Mouse (Mus musculus): ENCODE results near the gene Ptpre. TPM values are rescaled to one million over a fixed set of nuclear protein-coding genes. Genes with fewer than 3 reads are reported as not detected.

Gene Ptpre
- polyA plus RNA-seq, 1 experiment, result 2.4 TPM

DNA sequence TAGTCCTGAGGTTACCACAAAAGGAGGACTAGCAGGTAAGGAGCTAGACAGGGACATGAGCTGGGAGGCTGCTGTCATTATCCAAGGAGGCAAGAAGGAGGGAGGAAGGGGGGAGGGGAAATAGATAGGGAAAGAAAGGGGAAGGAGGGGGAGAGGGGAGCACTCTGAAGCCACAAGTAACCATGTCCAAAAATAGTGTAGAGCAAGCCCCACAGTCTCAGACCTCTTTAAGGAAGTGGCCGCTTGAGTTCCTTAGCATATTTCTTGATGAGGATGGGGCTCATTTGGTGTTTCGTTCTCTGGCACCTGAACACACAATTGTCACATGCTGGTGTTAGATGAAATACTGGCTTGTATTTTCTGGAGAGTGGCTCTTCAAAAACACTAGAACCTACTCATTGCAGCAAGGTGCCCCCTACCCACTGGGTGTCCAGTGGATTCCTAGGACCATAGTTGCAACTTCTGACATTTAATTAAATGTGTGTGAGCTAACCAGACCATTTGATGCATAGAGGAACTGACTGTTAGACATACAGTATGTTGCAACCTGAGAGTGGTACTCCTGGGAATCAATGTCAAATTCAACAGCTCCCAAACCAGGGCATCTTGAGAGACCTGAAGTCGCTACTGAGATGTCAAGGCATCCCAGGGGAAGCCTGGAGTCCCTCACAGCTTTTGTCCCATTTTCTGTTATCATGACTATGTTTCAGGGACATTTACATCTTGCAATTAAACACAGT lies 19.6 kb downstream of the Ptpre start:
- Histone ChIP-seq H3ac (ENCODE audit: control insufficient read depth, insufficient read length) (no peak overlapping the region), H3K4me2 (ENCODE audit: low read depth) (no peak overlapping the region), H3K4me3 (no peak overlapping the region), H3K27me3 (ENCODE audit: control insufficient read depth, insufficient read depth, insufficient read length) (no peaks in the 10 kb centered on the region), H3K79me2 (ENCODE audit: control insufficient read depth, insufficient read depth) (no peaks in the 10 kb centered on the region), H3K36me3 (ENCODE audit: control insufficient read depth, insufficient read depth) (no peaks in the 10 kb centered on the region)
- TF ChIP-seq MAX (IDR thresholded peaks at IDR 0.05; ENCODE audit: low read depth), result no peak
- TF ChIP-seq SRF (IDR thresholded peaks at IDR 0.05; ENCODE audit: control insufficient read depth, insufficient read length, low read depth), result no peak
- no peak for TF ChIP-seq MYOG (IDR thresholded peaks at IDR 0.05; ENCODE audit: control insufficient read depth in 1 of 3, insufficient read depth in 1 of 3, insufficient read length in 2 of 3, low read depth in 2 of 3)
- TF ChIP-seq TCF3 (IDR thresholded peaks at IDR 0.05; ENCODE audit: insufficient read length, low read depth), result no peak
- TF ChIP-seq MYOD1 (IDR thresholded peaks at IDR 0.05; ENCODE audit: control insufficient read depth in 1 of 3, insufficient read length in 2 of 3, low read depth in 2 of 3), result no peak
- TF ChIP-seq POLR2A (IDR thresholded peaks at IDR 0.05; ENCODE audit: insufficient read length, low read depth), result no peak
- TF ChIP-seq REST (IDR thresholded peaks at IDR 0.05; ENCODE audit: insufficient read depth, insufficient read length), result no peak
- TF ChIP-seq TCF12 (IDR thresholded peaks at IDR 0.05; ENCODE audit: insufficient read depth, poor library complexity, severe bottlenecking), result no peak
- TF ChIP-seq USF1 (IDR thresholded peaks at IDR 0.05; ENCODE audit: low read depth), result no peak
- no peak for TF ChIP-seq CEBPB (IDR thresholded peaks at IDR 0.05; ENCODE audit: insufficient read depth, poor library complexity, severe bottlenecking)
- TF ChIP-seq E2F4 (IDR thresholded peaks at IDR 0.05; ENCODE audit: insufficient read depth), result no peak
- no peak for TF ChIP-seq POLR2AphosphoS2 (IDR thresholded peaks at IDR 0.05; ENCODE audit: insufficient read length, low read depth)

GRCm38 (mm10) chr7:135560280-135560679 lies 23.0 kb downstream of the Ptpre start:
- H3ac ChIP-seq (ENCODE audit: control insufficient read depth, insufficient read length), result no peak overlapping the region
- H3K79me2 ChIP-seq (ENCODE audit: control insufficient read depth, insufficient read depth), result no peaks in the 10 kb centered on the region
- H3K27me3 ChIP-seq (ENCODE audit: control insufficient read depth, insufficient read depth, insufficient read length), result no peaks in the 10 kb centered on the region
- no peak overlapping the region for H3K4me2 ChIP-seq (ENCODE audit: low read depth)
- H3K36me3 ChIP-seq (ENCODE audit: control insufficient read depth, insufficient read depth), result no peaks in the 10 kb centered on the region
- no peak for TF ChIP-seq MAX (IDR thresholded peaks at IDR 0.05; ENCODE audit: low read depth)
- no peak for TF ChIP-seq SRF (IDR thresholded peaks at IDR 0.05; ENCODE audit: control insufficient read depth, insufficient read length, low read depth)
- no peak for TF ChIP-seq TCF12 (IDR thresholded peaks at IDR 0.05; ENCODE audit: insufficient read depth, poor library complexity, severe bottlenecking)
- no peak for TF ChIP-seq POLR2A (IDR thresholded peaks at IDR 0.05; ENCODE audit: insufficient read length, low read depth)
- no peak for TF ChIP-seq CEBPB (IDR thresholded peaks at IDR 0.05; ENCODE audit: insufficient read depth, poor library complexity, severe bottlenecking)
- TF ChIP-seq MYOG (IDR thresholded peaks at IDR 0.05; ENCODE audit: control insufficient read depth in 1 of 3, insufficient read depth in 1 of 3, insufficient read length in 2 of 3, low read depth in 2 of 3), result no peak
- no peak for TF ChIP-seq USF1 (IDR thresholded peaks at IDR 0.05; ENCODE audit: low read depth)
- no peak for TF ChIP-seq MYOD1 (IDR thresholded peaks at IDR 0.05; ENCODE audit: control insufficient read depth in 1 of 3, insufficient read length in 2 of 3, low read depth in 2 of 3)
- TF ChIP-seq E2F4 (IDR thresholded peaks at IDR 0.05; ENCODE audit: insufficient read depth), result no peak
- no peak for TF ChIP-seq TCF3 (IDR thresholded peaks at IDR 0.05; ENCODE audit: insufficient read length, low read depth)
- no peak for TF ChIP-seq REST (IDR thresholded peaks at IDR 0.05; ENCODE audit: insufficient read depth, insufficient read length)
- H3K4me3 ChIP-seq, result no peak overlapping the region

- TF ChIP-seq E2F4 (IDR thresholded peaks at IDR 0.05; ENCODE audit: insufficient read depth) (no peak), MYOG (IDR thresholded peaks at IDR 0.05; ENCODE audit: control insufficient read depth in 1 of 3, insufficient read depth in 1 of 3, insufficient read length in 2 of 3, low read depth in 2 of 3) (no peak), CEBPB (IDR thresholded peaks at IDR 0.05; ENCODE audit: insufficient read depth, poor library complexity, severe bottlenecking) (no peak), MYOD1 (IDR thresholded peaks at IDR 0.05; ENCODE audit: control insufficient read depth in 1 of 3, insufficient read length in 2 of 3, low read depth in 2 of 3) (no peak), SRF (IDR thresholded peaks at IDR 0.05; ENCODE audit: control insufficient read depth, insufficient read length, low read depth) (no peak), TCF3 (IDR thresholded peaks at IDR 0.05; ENCODE audit: insufficient read length, low read depth) (no peak), REST (IDR thresholded peaks at IDR 0.05; ENCODE audit: insufficient read depth, insufficient read length) (no peak), POLR2A (IDR thresholded peaks at IDR 0.05; ENCODE audit: insufficient read length, low read depth) (no peak), USF1 (IDR thresholded peaks at IDR 0.05; ENCODE audit: low read depth) (no peak), MAX (IDR thresholded peaks at IDR 0.05; ENCODE audit: low read depth) (no peak), POLR2AphosphoS2 (IDR thresholded peaks at IDR 0.05; ENCODE audit: insufficient read length, low read depth) (no peak), TCF12 (IDR thresholded peaks at IDR 0.05; ENCODE audit: insufficient read depth, poor library complexity, severe bottlenecking) (no peak)
- Histone ChIP-seq H3K79me2 (ENCODE audit: control insufficient read depth, insufficient read depth) (no peaks in the 10 kb centered on the region), H3K36me3 (ENCODE audit: control insufficient read depth, insufficient read depth) (no peaks in the 10 kb centered on the region), H3K4me3 (no peak overlapping the region), H3ac (ENCODE audit: control insufficient read depth, insufficient read length) (no peak overlapping the region), H3K27me3 (ENCODE audit: control insufficient read depth, insufficient read depth, insufficient read length) (no peaks in the 10 kb centered on the region), H3K4me2 (ENCODE audit: low read depth) (no peak overlapping the region)
Observed at GRCm38 (mm10) chr7:135564022-135564421, 26.7 kb downstream of the Ptpre start.

- Histone ChIP-seq H3K27me3 (ENCODE audit: control insufficient read depth, insufficient read depth, insufficient read length) (no peaks in the 10 kb centered on the region), H3K79me2 (ENCODE audit: control insufficient read depth, insufficient read depth) (no peaks in the 10 kb centered on the region), H3K36me3 (ENCODE audit: control insufficient read depth, insufficient read depth) (no peaks in the 10 kb centered on the region), H3K4me2 (ENCODE audit: low read depth) (no peak overlapping the region), H3ac (ENCODE audit: control insufficient read depth, insufficient read length) (no peak overlapping the region), H3K4me3 (no peak overlapping the region)
- no peak for TF ChIP-seq REST (IDR thresholded peaks at IDR 0.05; ENCODE audit: insufficient read depth, insufficient read length)
- TF ChIP-seq CEBPB (IDR thresholded peaks at IDR 0.05; ENCODE audit: insufficient read depth, poor library complexity, severe bottlenecking), result no peak
- no peak for TF ChIP-seq POLR2A (IDR thresholded peaks at IDR 0.05; ENCODE audit: insufficient read length, low read depth)
- no peak for TF ChIP-seq MYOD1 (IDR thresholded peaks at IDR 0.05; ENCODE audit: control insufficient read depth in 1 of 3, insufficient read length in 2 of 3, low read depth in 2 of 3)
- no peak for TF ChIP-seq MYOG (IDR thresholded peaks at IDR 0.05; ENCODE audit: control insufficient read depth in 1 of 3, insufficient read depth in 1 of 3, insufficient read length in 2 of 3, low read depth in 2 of 3)
- TF ChIP-seq TCF12 (IDR thresholded peaks at IDR 0.05; ENCODE audit: insufficient read depth, poor library complexity, severe bottlenecking), result no peak
- TF ChIP-seq SRF (IDR thresholded peaks at IDR 0.05; ENCODE audit: control insufficient read depth, insufficient read length, low read depth), result no peak
- no peak for TF ChIP-seq USF1 (IDR thresholded peaks at IDR 0.05; ENCODE audit: low read depth)
- no peak for TF ChIP-seq TCF3 (IDR thresholded peaks at IDR 0.05; ENCODE audit: insufficient read length, low read depth)
- TF ChIP-seq POLR2AphosphoS2 (IDR thresholded peaks at IDR 0.05; ENCODE audit: insufficient read length, low read depth), result no peak
- TF ChIP-seq MAX (IDR thresholded peaks at IDR 0.05; ENCODE audit: low read depth), result no peak
- TF ChIP-seq E2F4 (IDR thresholded peaks at IDR 0.05; ENCODE audit: insufficient read depth), result no peak
Observed at GRCm38 (mm10) chr7:135566013-135566412, 28.7 kb downstream of the Ptpre start.

Data from myocyte (in vitro differentiated cells).